Mouse (Mus musculus) CH12.LX (cell line): ENCODE data around the gene Cryga. TPM values are rescaled to one million over a fixed set of nuclear protein-coding genes. Genes with fewer than 3 reads are reported as not detected.

ENCODE experiments used
- DNase-seq: peaks from one replicate; pipeline ENCODE4 v3.0.0-alpha.2; 2013; ENCODE audit errors: extremely low read depth
- H3K27ac ChIP-seq: 2 replicates; pipeline ENCODE4 v1.5.1; 2012; ENCODE audit warnings: low read depth, mild to moderate bottlenecking, control low read depth, moderate library complexity; ENCODE audit not compliant: insufficient read depth
- H3K27me3 ChIP-seq: replicated peaks from 2 replicates; pipeline ENCODE3; 2012; ENCODE audit warnings: inconsistent platforms
- H3K36me3 ChIP-seq, 2 experiments: replicated peaks in 1 of 2; 2 replicates each; pipeline versions ENCODE3 to v1.6.1; 2012; ENCODE audit warnings: inconsistent platforms in 1 of 2, low read length in 1 of 2, mild to moderate bottlenecking in 1 of 2, mixed read lengths in 1 of 2, moderate library complexity in 1 of 2; ENCODE audit not compliant: control insufficient read depth in 1 of 2, insufficient read depth in 1 of 2
- H3K4me1 ChIP-seq, 2 experiments: 2 replicates each; pipeline ENCODE4 v1.6.1; 2012; ENCODE audit warnings: inconsistent platforms in 1 of 2, moderate library complexity in 1 of 2; ENCODE audit not compliant: insufficient read depth in 2 of 2, control insufficient read depth in 1 of 2
- H3K4me2 ChIP-seq: 2 replicates; pipeline ENCODE4 v1.6.1; 2012; ENCODE audit warnings: low read depth, mild to moderate bottlenecking, control low read depth; ENCODE audit not compliant: poor library complexity, insufficient read depth, severe bottlenecking
- H3K4me3 ChIP-seq, 3 experiments: fragments of 150-350 bp in 1 of 3; sonication (generic) in 1 of 3; replicated peaks in 1 of 3; 2 replicates each; pipeline versions ENCODE3 to v1.5.1; 2011 to 2012; ENCODE audit warnings: low read depth in 2 of 3, low read length in 2 of 3, mild to moderate bottlenecking in 2 of 3, moderate library complexity in 2 of 3, control low read depth in 1 of 3, improper control_type of control experiment in 1 of 3, inconsistent platforms in 1 of 3, mixed read lengths in 1 of 3; ENCODE audit not compliant: poor library complexity in 1 of 3
- H3K79me2 ChIP-seq: replicated peaks from 2 replicates; pipeline ENCODE4 v1.6.1; 2012; ENCODE audit warnings: mild to moderate bottlenecking, moderate library complexity; ENCODE audit not compliant: control insufficient read depth, poor library complexity, insufficient read depth, severe bottlenecking; ENCODE audit errors: extremely low read depth
- H3K9ac ChIP-seq: 2 replicates; pipeline ENCODE4 v1.6.1; 2012; ENCODE audit warnings: low read depth, mild to moderate bottlenecking, control low read depth, moderate library complexity; ENCODE audit not compliant: insufficient read depth
- H3K9me3 ChIP-seq: replicated peaks from 2 replicates; pipeline ENCODE3; 2012; ENCODE audit warnings: low read length, inconsistent platforms, mixed read lengths
- BHLHE40 ChIP-seq: IDR thresholded peaks from 2 replicates; pipeline ENCODE4 v1.6.1; 2011; ENCODE audit warnings: mild to moderate bottlenecking, low read depth, low read length, improper control_type of control experiment
- CHD1 ChIP-seq: IDR thresholded peaks from 2 replicates; pipeline ENCODE4 v1.6.1; 2012; ENCODE audit warnings: low read depth, low read length, improper control_type of control experiment, inconsistent platforms
- E2F4 ChIP-seq: IDR thresholded peaks from 2 replicates; pipeline ENCODE4 v1.6.1; 2011; ENCODE audit warnings: low read depth, low read length, improper control_type of control experiment; ENCODE audit not compliant: insufficient replicate concordance
- ELF1 ChIP-seq: IDR thresholded peaks from 2 replicates; pipeline ENCODE4 v1.6.1; 2014; ENCODE audit warnings: low read depth, mild to moderate bottlenecking, inconsistent platforms, low read length, improper control_type of control experiment
- EP300 ChIP-seq: IDR thresholded peaks from 2 replicates; pipeline ENCODE4 v1.6.1; 2011; ENCODE audit warnings: low read length, improper control_type of control experiment
- ETS1 ChIP-seq: conservative IDR thresholded peaks from 2 replicates; pipeline ENCODE4 v1.6.1; 2012; ENCODE audit warnings: low read depth, mild to moderate bottlenecking, inconsistent platforms, low read length, improper control_type of control experiment, moderate library complexity
- JUN ChIP-seq: IDR thresholded peaks from 2 replicates; pipeline ENCODE4 v1.6.1; 2011; ENCODE audit warnings: low read depth, mild to moderate bottlenecking, low read length, improper control_type of control experiment, moderate library complexity; ENCODE audit not compliant: insufficient read depth
- JUND ChIP-seq: conservative IDR thresholded peaks from 2 replicates; pipeline ENCODE4 v1.6.1; 2011; ENCODE audit warnings: low read depth, low read length, improper control_type of control experiment
- KAT2A ChIP-seq: IDR thresholded peaks from 2 replicates; pipeline ENCODE4 v1.6.1; 2012; ENCODE audit warnings: low read length, improper control_type of control experiment, inconsistent platforms; ENCODE audit not compliant: insufficient replicate concordance
- MAX ChIP-seq: IDR thresholded peaks from 2 replicates; pipeline ENCODE4 v1.6.1; 2011; ENCODE audit warnings: low read length, improper control_type of control experiment
- MEF2A ChIP-seq: IDR thresholded peaks from 2 replicates; pipeline ENCODE4 v1.6.1; 2014; ENCODE audit warnings: low read depth, mild to moderate bottlenecking, inconsistent platforms, low read length, improper control_type of control experiment, borderline replicate concordance
- MYC ChIP-seq: IDR thresholded peaks from 2 replicates; pipeline ENCODE4 v1.6.1; 2011; ENCODE audit warnings: low read depth, mild to moderate bottlenecking, improper control_type of control experiment, low read length
- NRF1 ChIP-seq: IDR thresholded peaks from 2 replicates; pipeline ENCODE4 v1.6.1; 2014; ENCODE audit warnings: low read depth, mild to moderate bottlenecking, inconsistent platforms, low read length, improper control_type of control experiment, moderate library complexity
- PAX5 ChIP-seq: IDR thresholded peaks from 2 replicates; pipeline ENCODE4 v1.6.1; 2012; ENCODE audit warnings: low read length, inconsistent platforms, mixed read lengths
- POLR2A ChIP-seq: IDR thresholded peaks from 2 replicates; pipeline ENCODE4 v1.6.1; 2011; ENCODE audit warnings: low read depth, mild to moderate bottlenecking, improper control_type of control experiment, low read length
- POLR2AphosphoS2 ChIP-seq: IDR thresholded peaks from 2 replicates; pipeline ENCODE4 v1.6.1; 2011; ENCODE audit warnings: low read depth, low read length, improper control_type of control experiment
- RAD21 ChIP-seq: IDR thresholded peaks from 2 replicates; pipeline ENCODE4 v1.6.1; 2011; ENCODE audit warnings: low read depth, mild to moderate bottlenecking, low read length, improper control_type of control experiment, moderate library complexity
- RCOR1 ChIP-seq: conservative IDR thresholded peaks from 2 replicates; pipeline ENCODE4 v1.6.1; 2012; ENCODE audit warnings: low read depth, mild to moderate bottlenecking, inconsistent platforms, low read length, improper control_type of control experiment
- TBP ChIP-seq: conservative IDR thresholded peaks from 2 replicates; pipeline ENCODE4 v1.6.1; 2011; ENCODE audit warnings: low read depth, low read length, improper control_type of control experiment
- TCF12 ChIP-seq: IDR thresholded peaks from 2 replicates; pipeline ENCODE4 v1.6.1; 2014; ENCODE audit warnings: low read depth, mild to moderate bottlenecking, inconsistent platforms, low read length, improper control_type of control experiment
- USF2 ChIP-seq: conservative IDR thresholded peaks from 2 replicates; pipeline ENCODE4 v1.6.1; 2011; ENCODE audit warnings: low read depth, low read length, improper control_type of control experiment
- ZKSCAN1 ChIP-seq: IDR thresholded peaks from 2 replicates; pipeline ENCODE4 v1.6.1; 2012; ENCODE audit warnings: low read depth, inconsistent platforms, low read length, improper control_type of control experiment, borderline replicate concordance
- ZNF384 ChIP-seq: IDR thresholded peaks from 2 replicates; pipeline ENCODE4 v1.6.1; 2012; ENCODE audit warnings: low read depth, low read length, improper control_type of control experiment, inconsistent platforms
- dilution Hi-C: fragments of 300-500 bp; cut with MboI; formaldehyde crosslinking; loops from 2 replicates; pipeline ENCODE4 v1.14.3; 2020; ENCODE audit warnings: low sequenced_read_pairs; ENCODE audit not compliant: extremely low pct_unique_long_range_greater_than_20kb, extremely low pct_ligation_motif_present
- in situ Hi-C: fragments of 300-500 bp; cut with MboI; formaldehyde crosslinking; loops from 3 replicates; pipeline ENCODE4 v1.14.3; 2019; ENCODE audit warnings: low sequenced_read_pairs, low pct_ligation_motif_present, low pct_unique_long_range_greater_than_20kb, mixed read lengths
- polyA plus RNA-seq: library from polyadenylated mRNA; unstranded; fragments of >175 nt; gene quantifications from 2 replicates; pipeline ENCODE4 v1.2.1, GENCODE M21; 2012; ENCODE audit warnings: low read depth; ENCODE audit not compliant: insufficient read length
- total RNA-seq, 2 experiments: library from RNA; depleted of rRNA; stranded (reverse); fragments of 300-350 nt in 1 of 2; fragments of >200 nt in 1 of 2; gene quantifications; 2 replicates each; pipeline ENCODE4 v1.2.3; 2012 to 2014

Gene Cryga
- not detected in 2 replicates for total RNA-seq (2012; rRNA removed)
- total RNA-seq (2014; rRNA removed) = not detected in 2 replicates
- polyA plus RNA-seq = not detected in 2 replicates

DNA sequence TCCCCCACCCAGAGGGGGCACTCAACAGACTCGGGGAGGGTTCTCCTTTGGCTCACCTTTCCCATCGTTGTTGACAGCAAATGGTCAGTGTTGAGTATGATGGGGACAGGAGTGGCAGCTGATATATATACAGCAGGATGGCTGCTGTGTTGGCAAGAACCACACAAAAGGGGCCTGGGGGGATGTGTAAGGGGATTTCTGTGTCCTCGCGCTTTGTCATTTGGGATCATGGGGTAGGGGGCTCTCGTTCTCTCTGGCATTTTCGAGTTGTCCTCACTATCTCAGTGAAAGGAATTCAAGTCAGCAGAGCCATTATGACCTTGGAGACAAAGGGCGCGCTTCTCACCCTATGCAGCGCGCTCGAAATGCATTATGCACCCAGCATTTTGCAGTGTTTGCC lies at the start of gene Cryga:
Gene Cryga, minus strand, starts transcription at position 101 of the 400 bp plus-strand sequence.
- Histone ChIP-seq H3K79me2 (no peaks in the 10 kb centered on the region), H3K4me1 (0 out of 4 replicates have a peak, but pooled peaks cover 0 to 5% of the 10 kb centered on the region in 2 experiments), H3K9me3 (no peaks in the 10 kb centered on the region), H3K4me3 (no peak within 1 kb of the TSS), H3K27ac (no peak within 1 kb of the TSS), H3K36me3 (no peaks in the 10 kb centered on the region), H3K4me2 (no peak within 1 kb of the TSS), H3K9ac (no peak within 1 kb of the TSS), H3K27me3 (no peaks in the 10 kb centered on the region)
- no peak for TF ChIP-seq POLR2A
- no peak for DNase-seq
- dilution Hi-C loops = no loop called here
- in situ Hi-C loops = no loop called here

DNA sequence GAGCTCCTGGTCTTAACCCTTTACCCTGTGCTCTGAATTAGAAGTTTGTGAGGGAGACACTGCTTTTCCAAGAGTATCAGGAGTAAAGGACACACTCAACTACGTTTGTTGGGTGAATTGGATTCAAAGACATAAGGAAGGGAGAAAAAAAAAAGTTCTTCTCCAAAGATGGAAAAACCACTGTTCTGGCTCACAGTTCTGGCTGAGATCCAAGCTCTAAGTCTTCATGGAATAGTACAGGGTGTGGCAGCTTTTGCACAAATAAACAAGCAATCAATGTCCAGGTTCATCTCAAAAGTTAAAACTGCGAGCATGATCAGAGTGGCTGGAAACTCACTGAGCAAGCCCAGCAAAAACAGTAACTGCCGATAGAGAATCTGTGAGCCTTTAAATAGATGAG lies 44.8 kb upstream of the Cryga start:
- no peaks in the 10 kb centered on the region for H3K79me2 ChIP-seq

DNA sequence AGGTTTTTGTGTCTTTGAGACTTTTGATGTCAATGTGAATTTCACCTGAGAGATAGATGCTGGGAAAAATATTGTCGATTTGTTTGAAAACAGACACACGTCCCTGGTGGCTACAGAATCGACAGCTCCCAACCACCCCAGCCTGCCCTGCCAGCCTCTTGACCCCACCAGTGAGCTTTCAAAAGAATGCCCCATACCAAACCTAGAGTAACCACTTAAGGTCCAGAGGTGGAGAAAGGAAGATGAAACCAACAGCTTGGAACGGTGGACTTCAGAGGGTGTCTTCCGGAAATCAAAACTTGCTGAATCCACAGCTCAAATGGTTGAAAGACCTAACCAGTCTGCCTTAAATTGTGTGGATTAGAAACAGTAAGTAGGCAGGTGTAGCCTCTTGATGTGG lies 44.2 kb upstream of the Cryga start:
- no peak overlapping the region for H3K4me3 ChIP-seq
- no peak overlapping the region for H3K27ac ChIP-seq
- dilution Hi-C loops (no loop called here), in situ Hi-C loops (no loop called here)
- H3K9me3 ChIP-seq = peaks cover 6% of the 10 kb centered on the region
- H3K9ac ChIP-seq = no peak overlapping the region
- no peaks in the 10 kb centered on the region for H3K27me3 ChIP-seq
- H3K36me3 ChIP-seq = no peaks in the 10 kb centered on the region
- no peak for TF ChIP-seq MEF2A
- TF ChIP-seq POLR2AphosphoS2 = no peak
- TF ChIP-seq MAX = no peak
- no peak for TF ChIP-seq PAX5
- no peak for TF ChIP-seq RCOR1
- TF ChIP-seq E2F4 = no peak
- TF ChIP-seq TCF12 = no peak
- H3K79me2 ChIP-seq = no peaks in the 10 kb centered on the region
- no peak overlapping the region for H3K4me2 ChIP-seq
- no peak for DNase-seq
- H3K4me1 ChIP-seq = no peaks in the 10 kb centered on the region

More for the DNA sequence above, 44.8 kb upstream of the Cryga start:
- H3K4me2 ChIP-seq = no peak overlapping the region
- peaks cover 6% of the 10 kb centered on the region for H3K9me3 ChIP-seq
- in situ Hi-C loops = no loop called here
- no peaks in the 10 kb centered on the region for H3K4me1 ChIP-seq
- no peak overlapping the region for H3K4me3 ChIP-seq
- TF ChIP-seq ETS1 (no peak), MAX (no peak), TBP (no peak), RAD21 (no peak), ZNF384 (no peak), USF2 (no peak), MYC (no peak), ZKSCAN1 (no peak), ELF1 (no peak), EP300 (no peak), KAT2A (no peak), JUND (no peak), BHLHE40 (no peak), CHD1 (no peak), POLR2A (no peak), NRF1 (no peak), E2F4 (no peak), JUN (no peak)
- no peak overlapping the region for H3K27ac ChIP-seq
- no peaks in the 10 kb centered on the region for H3K36me3 ChIP-seq
- dilution Hi-C loops = no loop called here
- H3K27me3 ChIP-seq = no peaks in the 10 kb centered on the region
- no peak for DNase-seq
- H3K9ac ChIP-seq = no peak overlapping the region
